Mouse (Mus musculus) cerebellum, adult 2 months (tissue): ENCODE data around the gene Efnb3. TPM values are rescaled to one million over a fixed set of nuclear protein-coding genes. Genes with fewer than 3 reads are reported as not detected.
A peak's percentile ranks its signal among the peaks of the same experiment; 100 is the strongest.

Source experiments
- DNase-seq, 2 experiments: peaks; one replicate each; pipeline ENCODE4 v3.0.0; 2021
- H3K27ac ChIP-seq: fragments of 200-500 bp; 2 replicates; pipeline ENCODE4 v1.5.1; 2012; ENCODE audit warnings: low read length, control low read depth, inconsistent platforms; ENCODE audit not compliant: insufficient read depth
- H3K27me3 ChIP-seq: fragments of 200-500 bp; 2 replicates; pipeline ENCODE4 v1.6.1; 2012; ENCODE audit warnings: inconsistent platforms, mild to moderate bottlenecking, low read length, moderate library complexity; ENCODE audit not compliant: control insufficient read depth, insufficient read depth
- H3K4me1 ChIP-seq: fragments of 200-500 bp; 2 replicates; pipeline ENCODE4 v1.6.1; 2011; ENCODE audit warnings: low read length; ENCODE audit not compliant: control insufficient read depth, insufficient read depth
- H3K4me3 ChIP-seq: fragments of 200-500 bp; replicated peaks from 2 replicates; pipeline ENCODE3; 2011; ENCODE audit warnings: mild to moderate bottlenecking, low read depth, low read length, control low read depth; ENCODE audit not compliant: insufficient read depth
- CTCF ChIP-seq: fragments of 200-500 bp; IDR thresholded peaks from 2 replicates; pipeline ENCODE4 v1.5.1; 2011; ENCODE audit warnings: low read depth, mild to moderate bottlenecking, control low read depth, low read length, moderate library complexity, borderline replicate concordance; ENCODE audit not compliant: insufficient read depth
- POLR2A ChIP-seq: fragments of 200-500 bp; IDR thresholded peaks from 2 replicates; pipeline ENCODE4 v1.6.1; 2011; ENCODE audit warnings: low read length, control low read depth, borderline replicate concordance; ENCODE audit not compliant: insufficient read depth
- WGBS: fragments of 180-500 bp; shearing (Covaris S2); methylation state at CpG from one replicate; pipeline ENCODE4 v1.1.7; 2018; 5-methylcytosine and 5-hydroxymethylcytosine counted together
- polyA plus RNA-seq: library from polyadenylated mRNA; depleted of rRNA; stranded (reverse); fragments of >200 nt; gene quantifications from 2 replicates; pipeline ENCODE4 v1.2.3, GENCODE M21; 2012

Efnb3 gene
- polyA plus RNA-seq, 1 experiment: 104 TPM

DNA sequence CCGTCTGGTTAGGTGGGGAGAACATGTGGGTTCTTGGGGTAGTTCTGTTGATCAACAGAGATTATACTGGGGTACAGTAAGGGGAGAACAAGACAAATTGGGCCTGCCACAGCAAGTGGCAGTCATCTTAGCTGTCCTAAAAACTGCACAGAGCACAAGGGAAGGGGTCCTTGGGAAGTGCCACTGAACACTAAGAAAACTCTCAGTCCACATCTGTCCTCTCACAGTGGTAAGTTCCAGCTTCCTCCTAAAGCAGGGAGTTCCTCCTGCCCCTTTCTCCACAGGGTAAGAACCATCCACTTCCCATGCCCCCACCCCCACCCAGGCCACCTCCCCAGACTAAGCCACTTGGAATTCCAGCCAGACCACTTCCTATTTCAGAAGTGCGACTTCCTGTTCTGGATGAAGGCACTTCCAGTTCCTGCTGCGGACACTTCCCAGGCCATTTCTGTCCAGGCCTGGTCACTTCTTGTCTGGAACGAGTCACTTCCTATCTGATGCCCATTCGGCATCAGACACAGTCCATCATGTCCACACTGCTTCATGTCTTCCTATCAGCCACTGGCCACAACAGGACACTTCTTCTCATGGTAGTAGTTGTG, 5.4 kb downstream of the Efnb3 start:
- WGBS: 88% methylated on average over 5 of the region's 5 CpGs
- TF ChIP-seq POLR2A (no peak), CTCF (no peak)

DNA sequence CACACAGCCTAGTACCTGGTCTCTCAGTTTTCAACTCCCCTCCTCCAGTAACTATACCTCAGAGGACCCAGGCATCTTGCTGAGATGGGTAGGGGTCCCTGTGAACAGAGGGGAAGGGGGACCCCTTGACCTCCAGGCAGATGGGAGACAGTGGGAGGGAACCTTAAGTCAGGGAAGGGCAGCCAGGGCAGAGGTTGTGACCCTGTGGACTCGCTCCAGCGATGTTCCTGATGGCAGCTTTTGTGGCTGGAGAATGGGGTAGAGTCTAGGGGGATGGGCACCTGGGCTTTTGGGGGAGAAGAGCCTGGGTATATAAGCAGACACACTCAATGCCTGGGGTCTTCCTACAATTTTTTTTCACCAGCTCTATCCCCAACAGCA, 6.7 kb downstream of the Efnb3 start:
- WGBS: 26% methylated on average over 2 of the region's 2 CpGs

More for the DNA sequence above, 5.4 kb downstream of the Efnb3 start:
- H3K27me3 ChIP-seq: no peaks in the 10 kb centered on the region; the same call in 1 of the 2 replicates
- no peak for DNase-seq
- H3K4me3 ChIP-seq: no peak overlapping the region
- H3K4me1 ChIP-seq: no peaks in the 10 kb centered on the region; the same call in 1 of the 2 replicates
- H3K27ac ChIP-seq: no peak overlapping the region

DNA sequence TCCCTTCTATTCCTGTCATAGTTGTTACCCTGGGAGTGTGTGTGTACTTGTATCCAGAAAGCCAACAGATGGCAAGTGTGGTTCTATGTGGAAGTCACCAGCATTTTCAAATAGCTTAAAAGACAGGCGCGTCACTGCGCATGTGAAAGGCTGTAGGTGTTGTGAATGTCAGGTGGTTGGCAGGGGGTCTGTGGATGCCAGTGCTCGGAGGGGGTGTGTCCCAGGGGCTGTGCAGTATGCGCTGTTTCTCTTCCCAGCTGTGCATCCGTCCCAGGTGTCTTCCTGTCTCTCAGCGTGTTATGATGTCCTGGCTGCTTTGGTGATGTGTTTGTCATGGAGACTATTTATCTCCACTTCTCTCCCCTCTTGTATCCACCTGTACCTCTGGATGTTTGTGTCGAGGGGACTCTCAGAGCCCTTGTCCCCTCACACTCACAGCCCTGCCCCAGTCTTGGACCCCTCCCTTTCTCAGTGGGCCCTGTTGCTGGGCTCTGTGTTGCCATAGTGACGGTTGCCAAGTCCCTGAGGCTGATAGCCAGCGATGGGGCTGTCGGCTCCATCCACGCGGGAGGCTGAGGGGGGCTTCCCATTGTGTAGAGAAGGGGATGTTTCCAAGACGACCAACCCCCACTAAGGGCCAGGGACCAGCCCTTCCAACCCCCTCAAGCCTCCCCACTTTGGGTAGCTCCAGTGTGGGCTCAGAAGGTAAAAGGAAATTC, 7.2 kb downstream of the Efnb3 start:
- 9% methylated on average over 14 of the region's 14 CpGs for WGBS
- H3K27me3 ChIP-seq: no peaks in the 10 kb centered on the region; the same call in 1 of the 2 replicates
- no peak overlapping the region for H3K4me3 ChIP-seq
- DNase-seq: no peak
- H3K27ac ChIP-seq: no peak overlapping the region
- no peaks in the 10 kb centered on the region; the same call in 1 of the 2 replicates for H3K4me1 ChIP-seq
- no peak for TF ChIP-seq CTCF

More for the DNA sequence above, 6.7 kb downstream of the Efnb3 start:
- Histone ChIP-seq H3K27me3 (no peaks in the 10 kb centered on the region; the same call in 1 of the 2 replicates), H3K4me1 (no peaks in the 10 kb centered on the region; the same call in 1 of the 2 replicates), H3K27ac (no peak overlapping the region), H3K4me3 (no peak overlapping the region)
- DNase-seq: no peak
- TF ChIP-seq POLR2A (no peak), CTCF (no peak)

DNA sequence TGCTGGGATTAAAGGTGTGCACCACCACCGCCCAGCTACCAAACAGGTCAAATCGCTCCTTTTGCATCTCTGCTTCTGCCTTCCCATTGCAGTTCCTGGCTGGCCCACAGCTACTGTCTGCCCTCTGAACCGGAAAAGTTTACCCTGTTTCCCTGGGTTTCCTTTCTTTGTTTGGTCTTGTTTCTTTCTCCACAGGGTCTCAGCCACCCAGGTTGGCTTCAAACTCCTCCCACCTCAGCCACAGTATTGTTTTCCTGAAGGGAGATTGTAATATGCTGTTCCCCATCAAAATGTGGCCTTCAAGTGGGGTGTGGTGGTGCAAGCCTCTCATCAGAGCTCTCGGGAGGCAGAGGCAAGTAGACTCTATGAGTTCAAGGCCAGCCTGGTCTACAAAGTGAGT, 8.7 kb downstream of the Efnb3 start:
- H3K27me3 ChIP-seq: no peaks in the 10 kb centered on the region
- no peaks in the 10 kb centered on the region; the same call in none of the 2 replicates for H3K4me1 ChIP-seq
- 62% methylated on average over 4 of the region's 4 CpGs for WGBS

DNA sequence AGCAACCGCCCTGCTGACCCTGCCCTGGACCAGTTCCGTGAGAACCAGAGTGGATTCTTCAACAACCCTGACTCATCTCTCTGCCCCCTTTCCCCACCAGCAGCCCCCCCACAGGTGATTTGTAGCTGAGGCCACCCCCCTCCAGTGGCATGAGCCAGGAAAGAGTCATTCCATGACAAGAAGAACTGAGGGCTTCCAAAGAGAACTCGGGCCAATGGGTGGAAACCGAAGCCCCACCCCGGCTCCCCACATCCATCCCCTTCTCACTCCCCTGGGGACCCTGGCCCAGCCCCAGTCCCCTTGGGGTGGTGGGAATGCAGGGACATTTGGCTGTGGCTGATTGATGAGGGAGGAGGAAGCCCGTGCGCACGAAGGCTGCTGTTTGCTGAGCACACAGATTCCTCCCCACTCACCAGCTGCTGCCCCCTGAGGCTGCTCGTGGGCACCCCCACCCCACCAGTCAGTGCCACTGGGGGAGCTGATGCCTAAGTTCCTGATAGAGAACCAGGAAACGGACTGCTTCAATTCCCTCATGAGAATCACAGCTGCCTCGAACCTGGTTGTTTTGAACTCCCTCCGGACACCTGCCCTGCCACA, 10.8 kb downstream of the Efnb3 start, which contains the start of gene Dnah2:
TSS of gene Dnah2 (minus strand) at position 51 of the 597 bp plus-strand sequence.
- WGBS: 41% methylated on average over 12 of the region's 12 CpGs
- Histone ChIP-seq H3K4me3 (no peak within 1 kb of the TSS), H3K27ac (no peak within 1 kb of the TSS), H3K27me3 (no peaks in the 10 kb centered on the region), H3K4me1 (peaks cover 2% of the 10 kb centered on the region)
- TF ChIP-seq CTCF (no peak), POLR2A (no peak)
- no peak for DNase-seq

More for the DNA sequence above, 8.7 kb downstream of the Efnb3 start:
- no peak overlapping the region for H3K4me3 ChIP-seq
- DNase-seq: no peak
- H3K27ac ChIP-seq: no peak overlapping the region
- TF ChIP-seq POLR2A: no peak
- no peak for TF ChIP-seq CTCF

DNA sequence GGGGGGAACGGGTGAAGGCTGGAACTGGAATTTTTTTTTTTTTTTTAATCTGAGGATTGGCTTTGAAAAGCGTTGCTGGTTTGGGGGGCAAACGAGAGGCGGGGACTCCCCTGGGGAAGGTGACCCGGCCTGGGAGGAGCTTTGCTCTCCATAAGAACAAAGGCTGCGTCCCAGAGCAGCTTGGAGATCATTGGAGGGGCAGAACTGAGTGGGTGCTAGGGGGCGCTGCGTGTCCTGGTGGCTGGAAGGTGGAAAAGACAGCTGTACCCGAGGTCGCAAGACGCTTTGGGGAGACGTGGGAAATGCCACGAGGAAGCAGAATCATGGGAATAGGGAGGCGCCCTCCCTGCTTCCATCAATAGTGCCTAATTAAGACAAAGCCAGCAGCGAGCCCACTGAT, 12.9 kb downstream of the Efnb3 start:
- no peaks in the 10 kb centered on the region for H3K27me3 ChIP-seq
- peak overlapping the region; percentile 67 for H3K4me3 ChIP-seq
- peaks cover 2% of the 10 kb centered on the region for H3K4me1 ChIP-seq
- TF ChIP-seq POLR2A (no peak), CTCF (peak; percentile 28; the same call in 1 of the 2 replicates)
- WGBS: 4% methylated on average over 15 of the region's 15 CpGs
- H3K27ac ChIP-seq: no peak overlapping the region
- DNase-seq: peak; percentile 24 to 46

DNA sequence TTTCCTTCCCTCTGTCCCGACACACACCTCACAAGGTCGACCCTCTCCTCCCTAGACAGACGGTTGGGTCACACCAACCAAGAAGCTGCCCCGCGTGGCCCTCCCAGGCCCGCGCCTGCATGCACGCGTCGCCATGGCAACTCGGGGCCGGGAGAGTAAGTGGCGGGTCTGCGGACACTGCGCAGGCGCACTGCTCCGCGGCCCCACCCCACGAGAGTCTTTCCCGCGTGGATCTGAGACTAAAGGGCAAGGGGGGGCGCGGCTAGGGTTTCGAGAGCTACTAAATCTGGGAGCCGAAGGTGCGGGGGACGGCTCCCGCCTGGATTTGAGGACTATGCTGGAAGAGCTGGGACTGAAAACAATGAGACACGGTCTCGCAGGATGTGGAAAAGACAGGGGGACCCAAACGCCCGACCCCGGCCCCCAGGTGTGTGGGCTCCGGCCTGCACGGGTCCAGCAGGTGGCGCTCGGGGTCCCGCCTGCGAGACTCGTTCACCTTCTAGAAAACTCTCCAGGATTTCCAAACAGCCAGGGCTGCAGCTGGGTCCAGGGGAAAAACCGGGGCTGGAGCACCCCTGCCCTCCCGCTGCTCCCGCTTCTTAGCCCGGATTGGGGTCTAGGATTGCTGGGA, 13.5 kb downstream of the Efnb3 start:
- DNase-seq: peak; percentile 79
- peaks cover 2% of the 10 kb centered on the region for H3K4me1 ChIP-seq
- H3K4me3 ChIP-seq: peak overlapping the region; percentile 67
- no peak overlapping the region for H3K27ac ChIP-seq
- H3K27me3 ChIP-seq: no peaks in the 10 kb centered on the region
- peak; percentile 51; the same call in 1 of the 2 replicates for TF ChIP-seq CTCF
- no peak for TF ChIP-seq POLR2A
- under 1% methylated on average over 44 of the region's 44 CpGs for WGBS

DNA sequence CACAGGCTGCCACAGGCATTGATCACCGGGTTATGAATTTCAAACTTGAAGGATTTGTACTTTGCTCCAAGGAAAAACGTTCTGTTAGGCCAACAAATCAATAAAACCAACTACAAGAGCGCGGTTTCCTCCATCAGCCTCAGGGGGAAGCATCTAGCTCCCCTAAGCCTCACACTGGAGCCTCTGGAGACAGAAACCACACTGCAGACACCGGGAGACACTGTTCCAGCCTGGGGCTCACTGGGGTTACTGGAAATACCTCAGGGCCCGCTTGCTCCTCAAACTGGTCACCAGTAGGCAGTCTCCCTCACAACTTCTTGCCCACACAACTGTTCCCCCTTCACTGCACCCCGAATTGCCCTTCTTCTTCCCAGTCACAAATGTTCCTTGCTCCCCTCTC, 14.0 kb downstream of the Efnb3 start:
- 29% methylated on average over 7 of the region's 7 CpGs for WGBS

More for the DNA sequence above, 14.0 kb downstream of the Efnb3 start:
- H3K27ac ChIP-seq: no peak overlapping the region
- no peak for DNase-seq
- peaks cover 2% of the 10 kb centered on the region for H3K4me1 ChIP-seq
- H3K27me3 ChIP-seq: no peaks in the 10 kb centered on the region
- peak overlapping the region; percentile 67 for H3K4me3 ChIP-seq
- TF ChIP-seq CTCF (no peak), POLR2A (no peak)
